Mouse (Mus musculus) spleen, adult 2 months (tissue): ENCODE measurements at regions not wholly inside any gene's neighbourhood (a gene's known extent, or its start where the extent isn't known, plus 50 kb on each side); places are given as distances from the start of the nearest gene placed in this dataset.

Experiments used
- DNase-seq, 2 experiments: peaks; one replicate each; pipeline versions ENCODE4 v3.0.0 to v3.0.0-alpha.2; 2012 to 2021; ENCODE audit warnings: low spot score in 2 of 2, low read depth in 1 of 2
- H3K27ac ChIP-seq: fragments of 200-500 bp; 2 replicates; pipeline ENCODE4 v1.5.1; 2012; ENCODE audit warnings: low read length, inconsistent platforms; ENCODE audit not compliant: insufficient read depth
- H3K27me3 ChIP-seq: fragments of 200-500 bp; 2 replicates; pipeline ENCODE4 v1.6.1; 2012; ENCODE audit warnings: mild to moderate bottlenecking, moderate library complexity, low read length, inconsistent platforms; ENCODE audit not compliant: control insufficient read depth, insufficient read depth
- H3K36me3 ChIP-seq: fragments of 200-500 bp; 2 replicates; pipeline ENCODE4 v1.6.1; 2012; ENCODE audit warnings: mild to moderate bottlenecking, low read length, inconsistent platforms; ENCODE audit not compliant: control insufficient read depth, insufficient read depth
- H3K4me1 ChIP-seq: fragments of 200-500 bp; 2 replicates; pipeline ENCODE4 v1.6.1; 2011; ENCODE audit warnings: inconsistent platforms; ENCODE audit not compliant: control insufficient read depth, insufficient read depth, insufficient read length
- H3K4me3 ChIP-seq: fragments of 200-500 bp; 2 replicates; pipeline ENCODE4 v1.5.1; 2011; ENCODE audit warnings: mild to moderate bottlenecking, inconsistent platforms; ENCODE audit not compliant: insufficient read depth, insufficient read length; ENCODE audit errors: extremely low read depth
- CTCF ChIP-seq: fragments of 200-500 bp; IDR thresholded peaks from 2 replicates; pipeline ENCODE4 v1.5.1; 2011; ENCODE audit warnings: mild to moderate bottlenecking, inconsistent platforms; ENCODE audit not compliant: insufficient read depth, insufficient read length, insufficient replicate concordance; ENCODE audit errors: extremely low read depth
- POLR2A ChIP-seq: fragments of 200-500 bp; IDR thresholded peaks from 2 replicates; pipeline ENCODE4 v1.6.1; 2011; ENCODE audit warnings: low read depth, low read length, inconsistent platforms
- WGBS: fragments of 180-500 bp; shearing (Covaris S2); methylation state at CpG from one replicate; pipeline ENCODE4 v1.1.7; 2018; 5-methylcytosine and 5-hydroxymethylcytosine counted together

DNA sequence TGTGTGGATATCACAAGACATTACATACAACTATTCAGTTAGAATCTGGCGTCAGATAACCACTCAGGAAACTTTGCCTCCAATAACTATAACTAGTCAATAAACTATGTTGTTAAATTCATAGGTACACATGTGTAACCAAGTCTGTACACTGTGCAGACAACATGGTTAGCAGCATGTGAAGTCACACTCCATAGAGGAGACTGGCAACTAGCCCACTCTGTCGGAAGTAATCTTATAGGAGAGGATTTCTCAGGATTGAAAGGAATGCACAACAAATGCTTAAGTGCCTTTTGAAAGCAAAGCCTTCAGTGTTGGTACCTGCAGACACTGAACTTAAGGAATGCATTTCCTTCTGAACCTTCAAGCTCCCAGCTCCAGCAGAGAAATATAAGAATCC lies 693.0 kb upstream of the Ptbp2 start:
- H3K4me3 ChIP-seq, result no peak overlapping the region
- no peak overlapping the region for H3K27ac ChIP-seq
- H3K27me3 ChIP-seq, result no peaks in the 10 kb centered on the region
- WGBS, result 86% methylated on average over 2 of the region's 2 CpGs
- no peaks in the 10 kb centered on the region for H3K4me1 ChIP-seq
- no peak for TF ChIP-seq CTCF
- no peak for TF ChIP-seq POLR2A
- no peak for DNase-seq
- no peaks in the 10 kb centered on the region for H3K36me3 ChIP-seq

DNA sequence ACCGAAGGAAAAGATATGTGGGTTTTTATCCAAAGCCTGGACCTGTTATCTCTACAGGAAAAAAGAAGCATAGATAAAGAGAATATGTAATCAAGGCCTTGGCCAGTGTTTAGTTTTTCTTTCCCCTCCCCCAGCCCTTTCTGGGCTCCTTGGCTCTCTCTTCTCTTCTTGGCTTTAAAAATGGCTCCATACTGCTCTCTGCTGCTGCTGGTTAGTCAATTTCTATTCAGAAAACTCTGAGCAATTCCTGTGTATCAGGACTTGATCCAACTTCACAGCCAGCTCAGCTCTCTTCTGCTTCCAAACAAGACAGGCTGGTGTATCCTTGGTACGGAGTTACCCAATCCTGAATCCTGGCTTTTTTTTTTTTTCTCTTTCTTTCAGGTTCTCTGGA lies 689.4 kb upstream of the Ptbp2 start:
- H3K27me3 ChIP-seq, result no peaks in the 10 kb centered on the region
- WGBS, result 56% methylated on average over 2 of the region's 2 CpGs
- no peak for DNase-seq
- H3K4me3 ChIP-seq, result no peak overlapping the region
- no peak overlapping the region for H3K27ac ChIP-seq
- TF ChIP-seq POLR2A (no peak), CTCF (no peak)
- no peaks in the 10 kb centered on the region for H3K36me3 ChIP-seq
- H3K4me1 ChIP-seq, result no peaks in the 10 kb centered on the region

DNA sequence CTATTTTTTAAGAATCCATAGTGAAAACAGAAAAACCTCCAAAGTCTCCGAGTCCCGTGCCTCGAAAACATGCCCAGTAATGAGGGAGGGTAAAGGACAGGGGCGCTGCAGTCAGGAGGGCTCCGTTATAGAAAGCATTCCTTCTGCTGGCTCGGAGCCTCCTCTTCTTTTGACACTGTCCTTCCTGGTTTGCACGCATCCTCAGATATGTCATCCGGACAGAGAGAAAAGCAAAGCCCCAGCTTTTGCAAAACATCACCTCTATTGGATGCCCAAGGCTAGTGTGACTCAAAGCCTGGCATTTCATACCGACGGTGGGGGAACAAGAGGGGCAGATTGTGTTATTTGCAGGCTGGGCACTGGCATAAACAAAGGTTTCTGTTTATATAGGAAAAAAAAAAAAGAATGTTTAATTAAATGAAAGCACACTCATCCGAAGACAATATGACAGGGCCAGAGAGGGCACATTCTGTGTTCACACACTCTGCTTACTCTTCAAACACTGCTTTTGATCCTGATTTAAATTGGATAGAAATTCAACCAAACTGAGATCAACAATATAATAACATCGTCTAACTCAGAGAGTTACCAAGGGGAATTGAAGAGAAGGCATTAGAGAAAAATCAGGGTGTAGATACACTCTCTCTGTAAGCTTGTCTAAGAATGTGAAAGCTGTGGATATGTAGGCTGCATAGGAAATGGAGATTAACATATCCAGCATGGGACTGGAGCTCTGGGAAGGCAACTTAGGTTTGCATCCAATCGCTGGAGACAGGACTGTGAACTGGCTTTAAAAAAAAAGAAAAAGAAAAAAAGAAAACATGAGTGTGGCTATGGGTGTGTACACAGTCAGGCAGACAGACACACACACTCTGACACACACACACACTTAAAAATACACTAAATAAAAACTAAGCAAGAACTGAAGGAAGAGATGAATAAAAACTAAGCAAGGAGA lies 688.7 kb upstream of the Ptbp2 start:
- no peaks in the 10 kb centered on the region for H3K27me3 ChIP-seq
- H3K36me3 ChIP-seq, result no peaks in the 10 kb centered on the region
- WGBS, result 81% methylated on average over 13 of the region's 13 CpGs
- no peak overlapping the region for H3K27ac ChIP-seq
- no peaks in the 10 kb centered on the region for H3K4me1 ChIP-seq
- H3K4me3 ChIP-seq, result no peak overlapping the region
- TF ChIP-seq CTCF (no peak), POLR2A (no peak)
- no peak for DNase-seq

DNA sequence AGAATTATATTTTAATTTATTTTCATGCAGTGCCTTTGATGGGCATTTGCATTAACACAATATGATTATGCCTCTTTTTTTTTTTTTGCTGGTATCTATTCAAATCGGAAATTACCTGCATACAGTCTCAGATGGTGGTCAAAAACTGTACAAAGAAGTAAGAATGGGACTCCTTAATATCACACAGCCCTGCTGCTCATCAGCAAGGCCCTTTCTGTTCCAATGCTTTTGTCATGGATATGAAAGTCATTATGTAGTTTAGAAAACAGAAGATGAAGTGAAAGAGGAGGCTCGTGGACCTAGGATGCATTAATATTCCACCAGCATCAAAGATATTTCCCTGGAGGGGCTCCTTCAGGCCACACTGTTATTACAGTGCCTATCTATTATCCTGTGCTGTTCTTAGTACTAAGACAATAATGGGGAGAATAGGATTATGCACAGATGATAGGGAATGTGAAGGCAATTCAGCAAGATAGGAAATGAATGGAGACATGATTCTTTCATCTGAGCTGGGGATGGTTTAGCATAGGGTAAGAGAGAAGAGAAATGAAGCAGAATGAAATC lies 687.7 kb upstream of the Ptbp2 start:
- TF ChIP-seq CTCF (no peak), POLR2A (no peak)
- H3K27me3 ChIP-seq, result no peaks in the 10 kb centered on the region
- 81% methylated on average over 2 of the region's 2 CpGs for WGBS
- no peak overlapping the region for H3K4me3 ChIP-seq
- no peaks in the 10 kb centered on the region for H3K4me1 ChIP-seq
- no peaks in the 10 kb centered on the region for H3K36me3 ChIP-seq
- DNase-seq, result no peak
- H3K27ac ChIP-seq, result no peak overlapping the region

DNA sequence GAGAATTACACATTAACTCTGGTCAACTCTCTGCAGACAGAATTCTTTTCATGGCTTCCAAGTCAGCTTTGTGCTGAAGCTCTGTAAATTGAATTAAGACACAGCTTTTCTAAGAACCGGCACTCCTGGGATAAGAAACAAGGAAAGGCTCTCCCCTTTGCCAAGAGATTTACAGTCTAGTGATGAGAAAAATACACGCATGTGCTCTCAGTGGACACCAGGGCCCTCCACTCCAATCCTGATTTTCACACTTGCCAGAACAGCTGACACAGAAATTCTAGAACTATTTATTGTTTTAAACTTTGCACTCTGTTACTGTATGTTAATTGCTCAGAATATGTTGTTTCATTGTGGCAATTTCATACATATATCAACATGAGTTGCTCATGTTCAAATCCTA lies 684.6 kb upstream of the Ptbp2 start:
- no peak for DNase-seq
- 96% methylated on average over 2 of the region's 2 CpGs for WGBS
- TF ChIP-seq POLR2A (no peak), CTCF (no peak)
- Histone ChIP-seq H3K4me1 (no peaks in the 10 kb centered on the region), H3K27me3 (no peaks in the 10 kb centered on the region), H3K4me3 (no peak overlapping the region), H3K36me3 (no peaks in the 10 kb centered on the region), H3K27ac (no peak overlapping the region)

DNA sequence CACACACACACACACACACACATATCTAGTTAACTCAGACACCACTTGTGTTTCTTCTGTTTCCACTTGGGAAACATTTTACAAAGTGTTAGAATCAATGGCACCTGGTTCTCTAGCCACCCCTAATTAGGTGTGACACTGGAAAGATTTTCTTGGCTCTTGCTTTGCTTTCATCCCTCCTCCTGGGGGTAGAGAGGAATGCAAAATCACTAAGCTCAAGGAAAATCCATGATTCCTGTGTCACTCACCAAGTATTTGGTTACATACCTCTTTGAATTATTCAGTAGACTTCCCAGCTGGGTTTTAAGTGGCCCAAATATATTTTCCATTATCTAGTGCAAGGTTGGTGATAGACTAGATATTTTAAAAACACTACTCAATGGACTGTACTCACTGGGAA lies 676.5 kb upstream of the Ptbp2 start:
- Histone ChIP-seq H3K4me3 (no peak overlapping the region), H3K36me3 (no peaks in the 10 kb centered on the region), H3K4me1 (no peaks in the 10 kb centered on the region), H3K27me3 (no peaks in the 10 kb centered on the region), H3K27ac (no peak overlapping the region)
- no peak for DNase-seq
- TF ChIP-seq CTCF, result no peak
- no peak for TF ChIP-seq POLR2A

DNA sequence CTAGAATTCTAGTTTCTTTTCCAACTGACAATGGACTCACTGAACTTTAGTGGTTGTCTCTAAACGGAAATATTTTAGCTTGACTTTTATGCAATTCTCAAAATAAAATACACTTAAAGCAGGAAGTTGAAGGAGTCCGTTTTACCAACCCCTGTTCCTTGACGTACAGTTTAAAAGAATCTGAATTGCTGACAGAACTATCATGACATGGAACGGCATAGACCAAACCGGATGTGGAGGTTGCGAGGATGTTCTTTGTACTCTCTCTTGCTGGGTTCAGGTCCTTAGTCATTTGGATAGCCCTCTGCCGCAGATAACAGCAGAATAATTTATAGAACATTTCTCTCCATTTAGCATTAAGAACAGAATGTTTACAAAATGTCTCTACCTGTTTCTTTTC lies 673.6 kb upstream of the Ptbp2 start:
- H3K27me3 ChIP-seq, result no peaks in the 10 kb centered on the region
- TF ChIP-seq POLR2A (no peak), CTCF (no peak)
- H3K27ac ChIP-seq, result no peak overlapping the region
- no peaks in the 10 kb centered on the region for H3K36me3 ChIP-seq
- H3K4me3 ChIP-seq, result no peak overlapping the region
- WGBS, result 36% methylated on average over 7 of the region's 7 CpGs
- no peaks in the 10 kb centered on the region for H3K4me1 ChIP-seq
- DNase-seq, result no peak
